Mouse (Mus musculus) lung, postnatal 0 days (tissue): ENCODE measurements at regions not wholly inside any gene's neighbourhood (a gene's known extent, or its start where the extent isn't known, plus 50 kb on each side); places are given as distances from the start of the nearest gene placed in this dataset.

ENCODE experiments used
- CTCF ChIP-seq: IDR thresholded peaks from 2 replicates; pipeline ENCODE4 v1.5.1; 2016; ENCODE audit warnings: antibody characterized with exemption, mild to moderate bottlenecking
- EP300 ChIP-seq: IDR thresholded peaks from 2 replicates; pipeline ENCODE4 v1.6.1; 2016; ENCODE audit warnings: antibody characterized with exemption, mild to moderate bottlenecking, control low read depth

DNA sequence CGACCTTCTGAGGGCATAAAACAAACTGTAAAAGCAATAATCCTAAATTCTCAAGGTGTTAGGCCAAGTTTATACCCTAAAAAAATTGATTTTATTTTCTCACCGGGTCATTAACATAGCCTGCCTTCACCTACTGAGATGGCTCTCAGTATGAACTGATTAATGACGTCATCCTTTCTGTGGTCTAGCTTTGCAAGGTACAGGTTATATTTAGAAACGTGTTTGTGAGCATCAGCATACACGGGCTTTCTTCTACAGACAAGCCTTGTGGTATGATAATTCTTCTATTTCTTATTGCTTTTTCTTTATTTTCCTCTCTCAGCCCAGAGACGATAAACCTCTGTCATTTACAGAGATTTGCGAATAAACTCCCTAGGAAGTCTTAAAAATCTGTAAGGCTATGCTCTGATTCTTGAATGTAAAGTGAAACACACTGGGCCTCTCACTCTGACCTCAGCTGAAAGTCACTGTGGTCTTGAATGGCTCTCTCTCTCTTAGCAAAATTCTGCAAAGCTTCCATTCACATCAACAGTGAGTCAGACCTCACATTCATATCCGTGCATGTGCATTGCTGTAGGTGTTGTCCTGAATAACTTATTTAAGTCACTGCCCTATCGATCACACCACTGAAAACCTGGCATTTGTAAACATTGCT lies 534.3 kb downstream of the Epha4 start:
- no peak for TF ChIP-seq CTCF
- no peak for TF ChIP-seq EP300
